Mouse (Mus musculus) spleen, adult 2 months (tissue): Measurements from ENCODE around the gene Vangl1.

ENCODE experiments used
- CTCF ChIP-seq: fragments of 200-500 bp; IDR thresholded peaks from 2 replicates; pipeline ENCODE4 v1.5.1; 2011; ENCODE audit warnings: mild to moderate bottlenecking, inconsistent platforms; ENCODE audit not compliant: insufficient read depth, insufficient read length, insufficient replicate concordance; ENCODE audit errors: extremely low read depth
- POLR2A ChIP-seq: fragments of 200-500 bp; IDR thresholded peaks from 2 replicates; pipeline ENCODE4 v1.6.1; 2011; ENCODE audit warnings: low read depth, low read length, inconsistent platforms

DNA sequence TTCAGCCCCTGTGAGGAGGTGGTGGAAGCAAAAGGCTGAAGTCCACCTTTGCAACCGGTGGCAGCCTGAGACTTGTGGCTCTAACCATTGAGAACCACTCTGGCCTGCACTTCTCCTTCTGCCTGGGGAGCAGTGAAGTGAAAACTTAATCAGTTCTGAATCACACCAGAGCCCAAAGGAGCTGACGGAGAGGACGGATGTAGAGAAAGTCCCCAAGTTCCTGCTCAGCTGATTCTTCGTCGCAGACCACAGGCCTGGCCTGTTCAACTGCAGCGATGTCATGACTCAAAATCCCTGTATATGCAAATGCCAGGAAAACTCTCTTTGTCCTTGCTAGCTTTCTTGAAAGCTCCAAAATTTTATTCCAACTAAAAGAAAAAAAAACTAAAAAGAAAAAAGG, 80.8 kb downstream of the Vangl1 start:
- no peak for TF ChIP-seq CTCF
- TF ChIP-seq POLR2A: no peak
